Mouse (Mus musculus): ENCODE measurements around the gene Otop2.

DNA sequence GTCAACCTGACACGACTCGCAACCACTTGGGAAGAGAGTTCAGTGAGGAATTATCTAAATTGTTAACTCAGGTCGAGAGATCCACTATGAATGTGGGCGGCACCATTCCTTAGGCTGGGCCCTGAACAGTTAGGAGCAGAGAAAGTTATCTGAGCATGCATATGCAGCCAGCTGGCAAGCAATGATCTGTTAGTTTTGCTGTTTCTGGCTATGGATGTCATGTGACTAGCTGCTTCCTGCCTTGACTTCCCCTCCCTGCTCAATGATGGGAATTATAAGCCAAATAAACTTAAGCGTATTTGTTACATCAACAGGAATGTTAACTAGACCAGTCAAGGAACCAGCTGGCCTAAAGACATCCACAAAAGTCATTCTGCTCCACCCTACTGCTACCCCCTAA, 46.4 kb downstream of the Otop2 start:
- TF ChIP-seq POLR2A (IDR thresholded peaks at IDR 0.05; ENCODE audit: borderline replicate concordance, extremely low read depth, insufficient read depth, insufficient read length, poor library complexity, severe bottlenecking) (no peak), CTCF (IDR thresholded peaks at IDR 0.05; ENCODE audit: borderline replicate concordance, extremely low read depth, insufficient read depth, insufficient read length) (no peak)

All from brain, embryonic 14.5 days (tissue).